Mouse (Mus musculus): ENCODE results near the gene Tram1l1. TPM values are rescaled to one million over a fixed set of nuclear protein-coding genes. Genes with fewer than 3 reads are reported as not detected.
"Not testable (repeated sequence)": the region's sequence is repeated elsewhere in the genome, so short reads cannot be mapped to it uniquely, and the experiment has no call there.

Tram1l1 gene
- polyA plus RNA-seq (2016; fragmentation: Nextera tagmentation; extraction: Ambion mirVana): 15.7 and 16.3 TPM in 2 replicates

DNA sequence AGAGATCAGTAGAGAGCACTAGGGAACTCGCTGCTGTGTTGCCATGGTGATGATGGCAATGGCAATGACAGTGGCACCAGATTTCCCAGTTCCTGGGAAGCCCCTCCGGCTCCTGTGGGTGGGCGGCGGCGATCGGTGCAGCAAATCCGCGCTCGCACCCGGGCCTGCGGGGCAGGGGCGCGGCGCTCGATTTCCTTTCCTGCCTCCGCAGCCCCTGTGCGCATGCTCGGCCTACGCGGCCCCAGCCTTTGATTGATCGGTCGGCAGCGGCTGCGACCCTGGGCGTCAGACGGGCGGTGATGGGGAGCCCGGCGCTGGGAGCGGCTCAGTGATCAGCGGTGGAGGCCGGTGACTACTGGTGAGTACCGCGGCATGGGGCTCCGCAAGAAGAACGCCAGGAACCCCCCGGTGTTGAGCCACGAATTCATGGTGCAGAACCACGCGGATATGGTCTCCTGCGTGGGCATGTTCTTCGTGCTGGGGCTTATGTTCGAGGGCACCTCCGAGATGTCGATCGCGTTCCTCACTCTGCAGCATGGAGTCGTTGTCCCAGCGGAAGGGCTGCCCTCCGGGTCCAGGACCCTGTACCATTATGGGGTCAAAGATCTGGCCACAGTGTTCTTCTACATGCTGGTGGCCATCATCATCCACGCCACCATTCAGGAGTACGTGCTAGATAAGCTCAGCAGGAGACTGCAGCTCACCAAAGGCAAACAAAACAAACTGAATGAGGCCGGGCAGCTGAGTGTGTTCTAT is at the start of gene Tram1l1:
Gene Tram1l1, plus strand, starts transcription at position 35 of the 756 bp plus-strand sequence.
- peak within 1 kb of the TSS; percentile 64 for H3K4me2 ChIP-seq (replicated peaks)
- peak within 1 kb of the TSS; percentile 61 for H3K9ac ChIP-seq
- WGBS: 4% methylated on average over 53 of the region's 53 CpGs
- no peaks in the 10 kb centered on the region for H3K9me3 ChIP-seq
- ATAC-seq (ENCODE audit: insufficient number of reproducible peaks, insufficient read depth, low FRiP score, low TSS enrichment): peak; percentile 90
- H3K4me1 ChIP-seq: peaks cover 11% of the 10 kb centered on the region; the same call in 1 of the 2 replicates
- no peaks in the 10 kb centered on the region for H3K36me3 ChIP-seq
- no peak within 1 kb of the TSS for H3K27ac ChIP-seq
- peak within 1 kb of the TSS; percentile 69 for H3K4me3 ChIP-seq
- H3K27me3 ChIP-seq: no peaks in the 10 kb centered on the region

DNA sequence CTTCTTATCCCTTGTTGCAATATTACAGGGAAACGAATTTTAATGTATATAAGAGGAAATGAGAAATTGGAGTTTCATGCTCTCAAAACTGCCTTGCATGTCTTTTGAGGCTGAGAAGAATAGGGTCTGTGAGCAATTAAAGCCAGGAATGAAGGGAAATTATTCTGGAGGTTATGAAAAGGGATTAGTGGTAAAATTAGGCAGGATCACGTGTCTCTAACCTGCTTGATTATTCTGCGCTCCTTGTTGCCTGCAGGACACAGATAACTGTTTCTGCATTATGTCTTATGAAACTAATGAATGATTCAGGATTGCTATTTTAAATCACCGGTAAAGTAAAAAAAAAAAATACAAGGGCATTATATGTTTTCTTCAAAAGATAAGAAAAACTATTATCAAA is 49.4 kb upstream of the Tram1l1 start:
- H3K27ac ChIP-seq: no peak overlapping the region
- no peaks in the 10 kb centered on the region for H3K4me1 ChIP-seq
- no peaks in the 10 kb centered on the region for H3K9me3 ChIP-seq
- H3K9ac ChIP-seq: no peak overlapping the region
- no peaks in the 10 kb centered on the region for H3K36me3 ChIP-seq
- H3K4me2 ChIP-seq (replicated peaks): no peak overlapping the region
- WGBS: 44% methylated on average over 4 of the region's 4 CpGs
- ATAC-seq (ENCODE audit: insufficient number of reproducible peaks, insufficient read depth, low FRiP score, low TSS enrichment): no peak
- no peaks in the 10 kb centered on the region for H3K27me3 ChIP-seq
- H3K4me3 ChIP-seq: no peak overlapping the region

DNA sequence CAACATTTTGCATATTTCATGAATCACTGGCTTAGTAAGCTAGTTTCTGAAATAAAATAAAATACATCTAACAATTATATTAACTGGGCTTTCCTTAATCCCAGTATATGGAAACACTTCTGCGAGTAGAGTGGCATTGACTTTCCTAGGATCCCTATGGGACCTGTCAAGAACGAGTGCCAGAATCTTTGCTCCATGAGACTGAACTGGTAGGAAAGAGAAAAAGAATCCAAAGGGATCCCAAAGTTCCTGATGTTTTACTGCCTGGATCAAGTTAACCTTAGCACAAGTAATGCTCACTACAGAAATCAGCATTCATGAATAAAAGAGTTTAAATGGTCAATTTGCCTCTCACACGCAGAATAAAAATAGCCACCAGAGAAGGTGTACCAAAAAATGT is 49.0 kb upstream of the Tram1l1 start:
- H3K27me3 ChIP-seq: no peaks in the 10 kb centered on the region
- 40% methylated on average over 3 of the region's 3 CpGs for WGBS
- no peak for ATAC-seq (ENCODE audit: insufficient number of reproducible peaks, insufficient read depth, low FRiP score, low TSS enrichment)
- H3K4me1 ChIP-seq: no peaks in the 10 kb centered on the region
- H3K9me3 ChIP-seq: no peaks in the 10 kb centered on the region
- H3K9ac ChIP-seq: no peak overlapping the region
- H3K27ac ChIP-seq: no peak overlapping the region
- H3K36me3 ChIP-seq: no peaks in the 10 kb centered on the region
- no peak overlapping the region for H3K4me3 ChIP-seq
- no peak overlapping the region for H3K4me2 ChIP-seq (replicated peaks)

DNA sequence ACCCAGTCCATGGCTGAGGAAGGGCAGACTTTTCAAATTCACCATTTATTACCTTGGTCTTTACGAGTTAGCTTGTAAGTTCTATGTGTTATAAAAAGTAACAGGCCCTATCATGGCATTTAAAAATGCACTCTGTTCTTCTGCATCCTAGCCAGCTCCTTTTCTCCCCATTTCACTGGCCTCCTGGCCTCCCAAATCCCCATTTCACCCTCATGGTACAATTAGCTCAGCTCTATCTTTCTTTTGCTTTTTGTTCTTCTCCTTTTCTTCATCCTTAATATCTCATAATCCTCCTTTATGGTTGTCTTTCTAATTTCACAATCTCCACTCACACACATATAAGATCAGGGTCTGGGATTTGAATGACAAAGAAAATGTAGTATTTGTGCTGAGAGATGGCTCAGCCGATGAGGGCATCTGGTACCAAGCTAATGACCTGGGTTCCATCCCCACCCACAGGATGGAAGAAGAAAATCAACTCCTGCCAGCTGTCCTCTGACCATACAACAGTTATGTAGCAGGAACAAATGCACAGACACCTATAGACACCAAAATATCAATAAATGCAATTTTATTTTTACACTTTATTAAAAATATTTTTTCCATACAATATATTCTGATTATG is 48.1 kb upstream of the Tram1l1 start:
- Histone ChIP-seq H3K27me3 (no peaks in the 10 kb centered on the region), H3K4me1 (no peaks in the 10 kb centered on the region), H3K4me2 (replicated peaks) (no peak overlapping the region), H3K4me3 (no peak overlapping the region), H3K27ac (no peak overlapping the region), H3K9me3 (no peaks in the 10 kb centered on the region), H3K36me3 (no peaks in the 10 kb centered on the region), H3K9ac (no peak overlapping the region)
- 67% methylated on average over 2 of the region's 2 CpGs for WGBS
- no peak for ATAC-seq (ENCODE audit: insufficient number of reproducible peaks, insufficient read depth, low FRiP score, low TSS enrichment)

DNA sequence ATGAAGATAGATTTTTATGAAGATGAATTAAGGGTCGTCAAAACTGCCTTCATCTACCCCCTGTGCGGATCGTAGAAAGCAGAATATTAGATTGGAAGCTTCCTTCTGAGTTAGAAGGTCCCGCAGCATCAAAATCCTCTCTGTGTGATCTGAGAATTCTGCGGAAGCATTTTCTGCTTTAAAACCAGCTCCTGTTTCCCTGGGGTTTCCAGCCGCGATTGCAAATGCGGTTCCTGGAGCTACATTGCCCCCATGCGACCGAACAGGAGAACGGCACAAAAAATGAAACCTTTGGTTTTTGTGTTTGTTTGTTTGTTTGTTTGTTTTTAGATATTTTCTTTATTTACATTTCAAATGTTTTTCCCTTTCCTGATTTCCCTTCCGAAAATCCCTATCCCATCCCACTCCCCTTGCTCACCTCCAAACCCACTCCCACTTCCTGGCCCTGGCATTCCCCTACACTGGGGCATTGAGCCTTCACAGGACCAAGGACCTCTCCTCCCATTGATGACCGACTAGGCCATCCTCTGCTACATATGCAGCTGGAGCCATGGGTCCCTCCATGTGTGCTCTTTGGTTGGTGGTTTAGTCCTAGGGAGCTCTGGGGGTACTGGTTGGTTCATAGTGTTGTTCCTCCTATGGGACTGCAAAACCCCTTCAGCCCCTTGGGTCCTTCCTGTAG is 45.6 kb upstream of the Tram1l1 start:
- H3K27me3 ChIP-seq; H3K4me3 ChIP-seq; ATAC-seq (ENCODE audit: insufficient number of reproducible peaks, insufficient read depth, low FRiP score, low TSS enrichment); H3K36me3 ChIP-seq; H3K4me1 ChIP-seq; H3K4me2 ChIP-seq (replicated peaks); H3K9ac ChIP-seq; H3K27ac ChIP-seq; H3K9me3 ChIP-seq: not testable (repeated sequence)
- WGBS: 9% methylated on average over 13 of the region's 13 CpGs

DNA sequence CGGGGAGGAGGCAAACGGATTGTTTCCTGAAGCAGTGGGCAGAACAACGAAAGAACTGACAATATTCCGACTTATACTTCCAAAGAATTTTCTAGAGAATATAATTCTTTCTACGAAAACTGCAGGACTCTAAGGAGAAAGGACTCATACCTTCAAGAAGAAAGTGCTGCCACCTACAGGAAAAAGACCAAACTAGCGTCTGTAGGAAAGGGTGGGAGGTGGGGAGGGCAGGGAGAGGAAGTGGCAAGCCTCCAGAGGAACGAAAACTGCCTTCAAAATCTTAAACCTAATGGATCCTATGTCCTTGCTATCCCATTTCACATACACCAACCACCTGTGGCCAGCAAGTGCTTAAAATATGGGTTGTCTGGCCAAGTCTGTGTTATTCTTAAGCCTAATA is 31.7 kb upstream of the Tram1l1 start:
- H3K27me3 ChIP-seq; H3K4me1 ChIP-seq; H3K9me3 ChIP-seq; ATAC-seq (ENCODE audit: insufficient number of reproducible peaks, insufficient read depth, low FRiP score, low TSS enrichment); H3K4me3 ChIP-seq; H3K27ac ChIP-seq; H3K9ac ChIP-seq; H3K36me3 ChIP-seq; H3K4me2 ChIP-seq (replicated peaks): not testable (repeated sequence)
- WGBS: 39% methylated on average over 7 of the region's 7 CpGs

DNA sequence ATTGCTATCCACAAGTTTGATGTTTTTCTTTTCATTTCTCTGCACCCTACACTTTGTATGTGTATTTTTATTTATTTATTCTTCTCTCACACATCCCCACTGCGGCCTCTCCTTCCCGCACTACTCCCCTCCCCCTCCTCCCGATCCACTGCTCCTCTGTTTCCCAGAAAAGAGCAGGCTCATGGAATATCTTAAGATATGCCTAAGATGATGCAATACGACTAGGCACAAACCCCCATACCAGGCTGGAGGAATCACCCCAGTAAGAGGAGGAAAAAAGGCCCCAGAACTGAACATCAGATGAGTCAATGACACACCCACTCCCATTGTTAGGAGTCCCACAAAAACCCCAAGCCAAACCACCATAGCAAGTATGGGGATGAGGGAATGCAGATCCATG is 1.4 kb upstream of the Tram1l1 start:
- no peaks in the 10 kb centered on the region for H3K27me3 ChIP-seq
- WGBS: 84% methylated on average over 4 of the region's 4 CpGs
- ATAC-seq (ENCODE audit: insufficient number of reproducible peaks, insufficient read depth, low FRiP score, low TSS enrichment): no peak
- no peak overlapping the region for H3K4me2 ChIP-seq (replicated peaks)
- H3K36me3 ChIP-seq: no peaks in the 10 kb centered on the region
- no peak overlapping the region for H3K9ac ChIP-seq
- H3K27ac ChIP-seq: no peak overlapping the region
- no peak overlapping the region for H3K4me3 ChIP-seq
- no peaks in the 10 kb centered on the region for H3K9me3 ChIP-seq
- peaks cover 11% of the 10 kb centered on the region; the same call in 1 of the 2 replicates for H3K4me1 ChIP-seq

DNA sequence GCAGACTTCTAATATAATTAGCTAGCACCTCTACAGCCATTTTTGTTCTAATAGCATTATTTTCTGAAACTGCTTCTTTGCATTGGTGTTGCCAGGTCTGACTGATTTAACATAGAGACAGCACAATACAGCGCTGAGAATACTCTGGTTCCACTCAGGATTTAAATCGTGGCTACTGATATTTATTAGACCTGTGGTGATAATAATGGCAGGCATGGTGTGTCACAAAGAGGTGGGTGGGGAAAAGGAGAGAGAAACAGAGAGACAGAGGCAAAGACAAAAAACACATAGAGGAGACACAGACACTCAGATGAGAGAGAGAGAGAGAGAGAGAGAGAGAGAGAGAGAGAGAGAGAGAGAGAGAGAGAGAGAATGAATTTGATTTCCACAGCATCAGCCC is 257 bp upstream of the Tram1l1 start:
- 24% methylated on average over 2 of the region's 2 CpGs for WGBS
- peak overlapping the region; percentile 64 for H3K4me2 ChIP-seq (replicated peaks)
- no peaks in the 10 kb centered on the region for H3K36me3 ChIP-seq
- peaks cover 11% of the 10 kb centered on the region; the same call in 1 of the 2 replicates for H3K4me1 ChIP-seq
- H3K27me3 ChIP-seq: no peaks in the 10 kb centered on the region
- no peaks in the 10 kb centered on the region for H3K9me3 ChIP-seq
- ATAC-seq (ENCODE audit: insufficient number of reproducible peaks, insufficient read depth, low FRiP score, low TSS enrichment): 0 out of 2 replicates have a peak, but pooled peaks have one; percentile 14
- H3K4me3 ChIP-seq: peak overlapping the region; percentile 69
- H3K27ac ChIP-seq: no peak overlapping the region
- H3K9ac ChIP-seq: peak overlapping the region; percentile 61

DNA sequence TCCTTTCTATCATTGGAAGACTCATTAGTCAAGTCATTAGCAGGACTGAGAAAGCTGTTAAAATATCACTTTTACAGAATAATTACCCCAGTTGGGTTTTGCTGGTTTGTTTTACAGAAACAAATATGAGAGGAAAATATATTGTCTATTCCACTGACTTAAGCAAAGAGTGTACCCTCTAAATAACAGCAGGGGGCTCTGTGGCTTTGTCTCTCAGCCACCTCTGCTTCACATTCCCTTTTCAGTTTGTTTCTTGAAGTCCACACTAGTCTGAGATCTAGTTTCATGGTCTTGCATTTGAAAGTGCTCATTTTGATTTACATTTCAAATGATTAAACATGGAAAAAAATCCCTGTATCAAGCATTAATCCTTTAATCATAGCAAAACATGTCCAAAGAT is 25.8 kb downstream of the Tram1l1 start:
- Histone ChIP-seq H3K36me3 (no peaks in the 10 kb centered on the region), H3K4me3 (no peak overlapping the region), H3K4me2 (replicated peaks) (no peak overlapping the region), H3K27ac (no peak overlapping the region), H3K9me3 (no peaks in the 10 kb centered on the region), H3K27me3 (no peaks in the 10 kb centered on the region), H3K9ac (no peak overlapping the region), H3K4me1 (no peaks in the 10 kb centered on the region)
- no peak for ATAC-seq (ENCODE audit: insufficient number of reproducible peaks, insufficient read depth, low FRiP score, low TSS enrichment)

DNA sequence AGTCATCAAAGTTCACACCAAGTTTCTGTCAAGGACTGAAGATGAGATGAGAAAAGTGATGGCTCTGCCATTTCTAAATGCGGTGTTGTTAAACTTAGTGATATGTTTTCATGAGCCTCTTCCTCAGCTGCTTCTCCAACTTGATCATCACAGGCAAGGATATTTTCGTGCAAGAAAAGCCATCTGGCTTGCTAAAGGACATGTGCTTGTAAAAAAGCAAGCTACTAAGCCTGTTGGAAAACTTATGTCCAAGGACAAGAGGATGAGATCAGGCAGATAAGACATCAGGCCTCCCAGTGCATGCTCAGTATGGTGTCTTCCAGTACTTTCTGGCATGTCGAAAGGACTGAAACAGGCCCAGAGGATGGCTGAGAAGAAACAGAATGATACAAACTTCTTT is 36.9 kb downstream of the Tram1l1 start:
- WGBS: 91% methylated on average over 3 of the region's 3 CpGs
- no peak overlapping the region for H3K9ac ChIP-seq
- no peak overlapping the region for H3K4me3 ChIP-seq
- no peak overlapping the region for H3K4me2 ChIP-seq (replicated peaks)
- no peaks in the 10 kb centered on the region for H3K27me3 ChIP-seq
- no peaks in the 10 kb centered on the region for H3K9me3 ChIP-seq
- no peaks in the 10 kb centered on the region for H3K4me1 ChIP-seq
- ATAC-seq (ENCODE audit: insufficient number of reproducible peaks, insufficient read depth, low FRiP score, low TSS enrichment): no peak
- H3K27ac ChIP-seq: no peak overlapping the region
- no peaks in the 10 kb centered on the region for H3K36me3 ChIP-seq

DNA sequence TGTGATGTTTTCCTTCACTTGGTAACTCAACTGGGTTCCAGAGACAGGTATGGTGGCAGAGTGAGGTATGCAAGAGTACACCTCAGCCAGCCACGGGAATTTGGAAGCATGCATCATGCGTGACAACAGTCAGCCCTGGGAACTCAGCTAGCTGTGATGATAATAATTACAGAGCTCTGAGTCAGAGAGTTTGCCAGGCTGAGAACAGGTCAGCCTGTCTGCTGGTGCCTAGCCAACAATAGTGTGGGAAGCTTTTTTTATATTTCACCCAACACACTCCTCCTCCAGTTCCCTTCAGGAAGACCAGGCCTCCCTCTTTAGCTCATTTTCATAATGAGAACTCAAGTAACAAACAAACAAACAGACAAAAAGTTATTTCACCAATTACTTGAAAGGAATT is 51.4 kb downstream of the Tram1l1 start:
- 82% methylated on average over 2 of the region's 2 CpGs for WGBS
- no peak overlapping the region for H3K27ac ChIP-seq
- no peaks in the 10 kb centered on the region for H3K36me3 ChIP-seq
- H3K9ac ChIP-seq: no peak overlapping the region
- H3K4me3 ChIP-seq: no peak overlapping the region
- H3K27me3 ChIP-seq: no peaks in the 10 kb centered on the region
- ATAC-seq (ENCODE audit: insufficient number of reproducible peaks, insufficient read depth, low FRiP score, low TSS enrichment): no peak
- H3K4me1 ChIP-seq: no peaks in the 10 kb centered on the region
- H3K9me3 ChIP-seq: no peaks in the 10 kb centered on the region
- H3K4me2 ChIP-seq (replicated peaks): no peak overlapping the region
